Mouse (Mus musculus): ENCODE results near the gene Lhx3.

Lhx3 gene

GRCm38 (mm10) chr2:26208126-26208789 is at the start of gene Lhx3:
Gene Lhx3, minus strand, starts transcription at chr2:26208289.
- peak; percentile 97 for DNase-seq (ENCODE audit: low spot score)

GRCm38 (mm10) chr2:26257315-26258096 is 49.4 kb upstream of the Lhx3 start:
- no peak for DNase-seq (ENCODE audit: low spot score)

- no peak for DNase-seq (ENCODE audit: low spot score)
Observed at GRCm38 (mm10) chr2:26254816-26255215, 46.7 kb upstream of the Lhx3 start.

- DNase-seq (ENCODE audit: low spot score) = no peak
Observed at GRCm38 (mm10) chr2:26252514-26253206, 44.6 kb upstream of the Lhx3 start.

GRCm38 (mm10) chr2:26247531-26247930 is 39.4 kb upstream of the Lhx3 start:
- no peak for DNase-seq (ENCODE audit: low spot score)

GRCm38 (mm10) chr2:26240841-26241240 is 32.8 kb upstream of the Lhx3 start:
- DNase-seq (ENCODE audit: low spot score) = no peak

GRCm38 (mm10) chr2:26240330-26240729 is 32.2 kb upstream of the Lhx3 start:
- DNase-seq (ENCODE audit: low spot score) = no peak

GRCm38 (mm10) chr2:26237290-26237782 is 29.2 kb upstream of the Lhx3 start, which contains the start of gene Qsox2:
Gene Qsox2, minus strand, starts transcription at chr2:26237525.
- peak; percentile 99 for DNase-seq (ENCODE audit: low spot score)

GRCm38 (mm10) chr2:26236681-26237289 is 28.7 kb upstream of the Lhx3 start:
- no peak for DNase-seq (ENCODE audit: low spot score)

- DNase-seq (ENCODE audit: low spot score) = no peak
Observed at GRCm38 (mm10) chr2:26234771-26235170, 26.7 kb upstream of the Lhx3 start.

- no peak for DNase-seq (ENCODE audit: low spot score)
Observed at GRCm38 (mm10) chr2:26234253-26234652, 26.2 kb upstream of the Lhx3 start.

- no peak for DNase-seq (ENCODE audit: low spot score)
Observed at GRCm38 (mm10) chr2:26231366-26231765, 23.3 kb upstream of the Lhx3 start.

- DNase-seq (ENCODE audit: low spot score) = no peak
Observed at GRCm38 (mm10) chr2:26230253-26230652, 22.2 kb upstream of the Lhx3 start.

- DNase-seq (ENCODE audit: low spot score) = no peak
Observed at GRCm38 (mm10) chr2:26227788-26228187, 19.7 kb upstream of the Lhx3 start.

GRCm38 (mm10) chr2:26225242-26225641 is 17.2 kb upstream of the Lhx3 start:
- DNase-seq (ENCODE audit: low spot score) = no peak

- no peak for DNase-seq (ENCODE audit: low spot score)
Observed at GRCm38 (mm10) chr2:26223961-26224360, 15.9 kb upstream of the Lhx3 start.

- no peak for DNase-seq (ENCODE audit: low spot score)
Observed at GRCm38 (mm10) chr2:26214526-26214925, 6.4 kb upstream of the Lhx3 start.

GRCm38 (mm10) chr2:26209566-26209965 is 1.5 kb upstream of the Lhx3 start:
- DNase-seq (ENCODE audit: low spot score) = no peak

- no peak for DNase-seq (ENCODE audit: low spot score)
Observed at GRCm38 (mm10) chr2:26207559-26207958, 530 bp downstream of the Lhx3 start.

GRCm38 (mm10) chr2:26205761-26206160 is 2.3 kb downstream of the Lhx3 start:
- DNase-seq (ENCODE audit: low spot score) = no peak

- DNase-seq (ENCODE audit: low spot score) = peak; percentile 79
Observed at GRCm38 (mm10) chr2:26205126-26205525, 3.0 kb downstream of the Lhx3 start.

- no peak for DNase-seq (ENCODE audit: low spot score)
Observed at GRCm38 (mm10) chr2:26202849-26203475, 5.1 kb downstream of the Lhx3 start.

Data from testis, postnatal 10 days (tissue).